Mouse (Mus musculus): ENCODE data around the gene Zfp62. TPM values are rescaled to one million over a fixed set of nuclear protein-coding genes. Genes with fewer than 3 reads are reported as not detected.
A peak's percentile ranks its signal among the peaks of the same experiment; 100 is the strongest.
"Not testable (repeated sequence)": the region's sequence is repeated elsewhere in the genome, so short reads cannot be mapped to it uniquely, and the experiment has no call there.

Zfp62 gene
- 10 to 100 TPM; 37.9 to 39.3 TPM for total RNA-seq (2021)

DNA sequence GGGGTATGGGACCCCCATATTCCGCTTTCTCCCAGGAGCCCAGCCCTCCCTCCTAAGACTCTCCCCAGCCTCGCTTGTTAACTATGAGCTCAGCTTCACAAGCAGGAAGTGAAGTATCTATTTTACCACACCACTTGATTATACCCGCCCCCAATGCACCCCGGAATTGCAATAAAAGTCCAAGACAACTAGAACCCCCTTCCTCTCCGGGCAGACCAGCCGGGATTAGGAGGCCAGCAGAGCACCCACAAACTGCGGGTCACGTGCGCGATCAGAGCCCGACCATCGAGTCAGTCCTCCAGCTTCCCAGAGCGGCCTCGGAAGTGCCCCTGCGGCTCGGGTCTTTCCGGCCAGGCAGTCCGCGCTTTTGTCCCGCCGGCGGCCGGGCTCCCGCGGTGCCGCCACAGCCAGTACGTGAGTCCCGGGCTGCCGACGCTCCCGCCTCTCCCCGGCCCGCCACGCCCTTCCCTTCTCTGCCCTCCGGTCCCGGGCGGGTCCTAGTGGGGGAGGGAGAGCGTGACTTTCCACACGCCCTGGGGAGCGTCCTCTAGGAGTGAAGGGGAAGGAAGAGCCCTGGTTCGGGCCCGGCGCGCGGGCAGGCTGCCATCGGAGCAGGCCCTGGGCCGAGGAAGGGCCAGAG is at the start of gene Zfp62:
Zfp62 (plus strand) TSS at position 164 of the 640 bp plus-strand sequence.
- peak; percentile 88 to 95 for DNase-seq (ENCODE audit: extremely low spot score in 1 of 2, low spot score in 1 of 2)

DNA sequence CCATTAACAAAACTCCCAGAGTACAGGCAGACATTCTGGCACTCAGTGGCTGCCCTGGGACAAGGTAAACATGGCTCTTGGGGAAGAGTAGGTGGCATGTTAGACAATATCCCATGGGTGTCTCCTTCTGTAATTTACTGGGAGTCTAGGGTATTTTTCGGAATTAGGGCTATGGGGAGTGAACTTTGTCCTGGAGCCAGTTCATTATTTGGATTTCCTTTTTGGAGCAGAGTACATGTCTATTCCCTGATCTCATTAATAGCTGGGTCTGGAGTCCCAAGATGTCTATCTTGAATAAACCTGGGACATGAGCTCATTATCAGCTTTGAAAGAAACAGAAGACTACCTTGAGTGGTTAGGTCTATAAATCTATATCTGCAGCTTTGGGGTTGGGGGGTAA is 49.0 kb upstream of the Zfp62 start, which contains the start of gene Olfr1394:
Olfr1394 (plus strand) TSS at position 301 of the 400 bp plus-strand sequence.
- no peak for DNase-seq (ENCODE audit: extremely low spot score in 1 of 2, low spot score in 1 of 2)

DNA sequence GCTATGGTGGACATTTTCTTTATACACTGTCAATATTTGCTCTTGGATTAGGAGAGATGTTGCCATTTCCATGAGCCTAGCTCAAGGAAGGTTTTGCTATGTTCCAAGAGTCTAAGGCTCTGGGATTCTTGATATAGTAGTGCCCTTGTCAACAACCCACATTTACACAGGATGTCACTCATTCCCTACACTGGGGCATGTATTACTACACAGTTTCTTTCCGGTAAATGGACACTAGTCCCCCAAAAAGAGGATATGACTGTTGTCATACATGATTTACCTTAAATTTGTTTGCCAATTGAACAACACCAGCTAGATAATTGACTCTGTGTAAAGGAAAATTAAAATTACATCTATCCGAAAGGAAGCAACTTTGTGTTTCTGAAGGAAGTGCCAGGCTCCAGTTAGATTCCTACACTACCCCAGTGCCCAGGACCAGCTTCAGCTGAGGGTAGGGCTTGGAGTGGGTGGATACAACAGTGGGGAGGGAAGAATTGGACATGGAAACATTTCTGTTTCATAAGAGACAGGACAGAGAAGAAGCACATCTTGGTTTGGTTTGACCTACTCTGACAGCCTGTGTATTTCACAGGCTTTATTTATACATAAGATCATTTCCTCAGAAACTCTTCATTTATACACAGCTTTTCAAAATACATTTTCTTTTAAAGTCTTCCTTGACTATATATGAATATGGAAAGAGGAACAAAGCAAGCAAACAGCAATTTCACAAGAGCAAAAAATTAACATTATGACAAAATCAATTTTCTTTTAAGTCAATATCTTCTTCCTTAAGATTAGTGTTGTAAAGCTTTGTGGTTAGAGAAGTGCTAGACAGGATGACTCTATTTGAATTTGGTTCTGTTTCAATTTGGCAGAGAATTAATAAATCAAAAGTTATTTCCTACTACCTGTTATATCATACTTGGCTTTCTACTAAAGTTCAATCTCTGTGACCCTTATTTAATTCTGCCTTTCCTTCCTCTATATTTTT is 46.0 kb upstream of the Zfp62 start:
- no peak for DNase-seq (ENCODE audit: extremely low spot score in 1 of 2, low spot score in 1 of 2)

- DNase-seq (ENCODE audit: extremely low spot score in 1 of 2, low spot score in 1 of 2) = peak in 1 of 2 experiments; percentile 9
These were observed 34.1 kb upstream of the Zfp62 start for GRCm38 (mm10) chr11:49168839-49169611.

GRCm38 (mm10) chr11:49170576-49170975 is 32.5 kb upstream of the Zfp62 start:
- no peak for DNase-seq (ENCODE audit: extremely low spot score in 1 of 2, low spot score in 1 of 2)

- DNase-seq (ENCODE audit: extremely low spot score in 1 of 2, low spot score in 1 of 2) = no peak
These were observed 27.7 kb upstream of the Zfp62 start for GRCm38 (mm10) chr11:49175345-49175744.

GRCm38 (mm10) chr11:49176047-49176779 is 26.9 kb upstream of the Zfp62 start:
- not testable (repeated sequence) for DNase-seq (ENCODE audit: extremely low spot score in 1 of 2, low spot score in 1 of 2)

DNA sequence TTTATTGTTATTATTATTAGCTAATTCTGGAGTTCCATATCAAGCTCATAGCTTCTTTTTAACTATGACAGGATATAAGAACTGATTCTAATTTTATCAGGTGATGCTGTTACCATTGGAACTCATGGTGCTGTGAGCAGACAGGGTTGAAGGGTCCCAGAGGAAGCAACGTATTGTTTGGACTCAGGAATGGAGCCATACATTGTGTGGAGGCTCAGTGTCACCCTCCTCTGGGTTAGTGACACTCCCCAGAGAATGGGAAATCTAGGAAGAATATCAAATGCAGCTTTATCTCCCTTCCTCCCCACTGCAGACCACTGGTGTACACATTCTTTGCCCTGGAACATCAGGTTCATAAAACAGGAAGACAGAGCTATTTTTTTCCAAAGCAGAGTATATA is 19.9 kb upstream of the Zfp62 start:
- no peak for DNase-seq (ENCODE audit: extremely low spot score in 1 of 2, low spot score in 1 of 2)

- DNase-seq (ENCODE audit: extremely low spot score in 1 of 2, low spot score in 1 of 2) = no peak
These were observed 16.6 kb upstream of the Zfp62 start for GRCm38 (mm10) chr11:49186452-49186851.

DNA sequence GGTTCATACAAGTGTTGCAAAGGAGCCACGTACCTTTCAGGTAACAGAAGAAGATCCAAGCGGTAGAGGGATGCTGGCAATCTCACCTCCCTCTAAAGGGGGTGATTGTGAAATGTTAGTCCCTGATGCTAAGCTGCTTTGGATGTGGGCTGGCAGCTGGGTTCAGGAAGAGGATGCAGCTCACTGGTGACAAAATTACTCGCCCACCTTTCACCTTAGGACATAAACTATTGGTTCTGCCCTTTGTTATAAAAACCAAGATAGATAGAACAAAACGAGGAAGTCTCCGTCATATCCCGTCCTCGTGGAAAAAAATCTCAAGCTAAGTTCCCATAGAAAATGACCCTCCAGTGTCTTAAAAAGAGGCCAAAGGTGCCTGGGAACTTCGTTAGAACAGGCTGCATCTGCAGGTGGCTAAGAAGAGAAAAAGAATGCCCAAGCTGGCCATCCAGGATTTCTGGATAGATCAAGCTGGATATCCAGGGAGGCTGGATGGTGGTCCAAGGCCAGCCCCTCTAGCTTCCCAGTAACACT is 16.1 kb upstream of the Zfp62 start, which contains the start of gene Btnl9:
Btnl9 (minus strand) TSS at position 205 of the 534 bp plus-strand sequence.
- DNase-seq (ENCODE audit: extremely low spot score in 1 of 2, low spot score in 1 of 2) = no peak

DNA sequence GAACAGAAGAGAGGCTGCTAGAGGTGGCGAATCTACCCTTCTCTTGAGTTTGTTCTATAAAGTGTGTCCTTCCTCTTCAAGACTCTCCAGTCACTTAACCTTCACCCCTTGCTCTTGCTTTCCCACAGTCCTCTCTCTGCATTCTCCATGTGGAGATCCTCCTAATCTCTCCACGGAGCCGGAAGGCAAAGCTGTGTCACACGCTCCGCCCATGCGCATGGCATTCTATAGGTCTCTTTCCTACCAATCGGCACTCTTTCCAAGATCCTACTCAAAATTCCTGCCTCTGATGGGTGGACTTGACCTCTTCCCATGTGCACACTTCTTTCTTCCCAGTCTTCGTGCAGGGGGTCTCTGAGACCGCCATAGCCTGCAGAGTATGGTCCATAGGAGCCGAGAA is 15.4 kb upstream of the Zfp62 start:
- DNase-seq (ENCODE audit: extremely low spot score in 1 of 2, low spot score in 1 of 2) = no peak

DNA sequence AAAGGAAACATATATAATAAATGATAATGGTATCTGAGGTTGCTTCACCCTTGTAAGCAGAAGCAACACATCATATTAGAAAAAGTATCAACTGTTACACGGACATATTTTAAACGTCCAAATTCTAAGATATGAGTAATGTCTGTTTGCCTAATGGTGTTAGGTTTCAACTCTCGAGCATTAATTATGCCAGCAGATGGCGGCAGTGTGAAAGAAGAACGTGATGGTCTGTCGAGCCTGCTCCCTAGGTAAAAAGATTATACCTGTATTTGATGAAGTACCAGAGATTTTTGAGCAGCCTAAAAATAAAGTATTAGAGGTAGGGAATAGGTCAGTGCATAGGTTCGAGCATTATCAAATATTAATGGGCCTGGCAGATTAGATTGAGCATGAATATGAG is 13.4 kb upstream of the Zfp62 start:
- peak in 1 of 2 experiments; percentile 77 for DNase-seq (ENCODE audit: extremely low spot score in 1 of 2, low spot score in 1 of 2)

DNA sequence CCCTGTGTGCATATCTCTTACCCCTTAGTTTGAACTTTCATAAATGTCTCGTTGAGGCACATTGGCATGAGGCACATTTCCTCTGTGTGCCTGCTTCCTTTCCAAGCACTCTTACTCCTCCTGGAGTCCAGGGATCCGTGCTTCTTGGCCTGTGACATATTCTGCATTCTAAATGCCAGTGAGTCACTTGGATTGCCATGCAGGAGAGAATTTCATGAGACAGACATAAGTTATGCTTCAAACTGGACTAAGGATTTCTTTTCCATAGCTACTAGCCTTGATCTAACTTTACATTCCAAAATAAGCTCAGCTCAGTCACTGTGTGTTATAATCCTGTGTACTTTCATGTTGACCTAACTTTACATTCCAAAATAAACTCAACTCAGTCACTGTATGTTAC is 12.0 kb upstream of the Zfp62 start:
- DNase-seq (ENCODE audit: extremely low spot score in 1 of 2, low spot score in 1 of 2) = no peak

DNA sequence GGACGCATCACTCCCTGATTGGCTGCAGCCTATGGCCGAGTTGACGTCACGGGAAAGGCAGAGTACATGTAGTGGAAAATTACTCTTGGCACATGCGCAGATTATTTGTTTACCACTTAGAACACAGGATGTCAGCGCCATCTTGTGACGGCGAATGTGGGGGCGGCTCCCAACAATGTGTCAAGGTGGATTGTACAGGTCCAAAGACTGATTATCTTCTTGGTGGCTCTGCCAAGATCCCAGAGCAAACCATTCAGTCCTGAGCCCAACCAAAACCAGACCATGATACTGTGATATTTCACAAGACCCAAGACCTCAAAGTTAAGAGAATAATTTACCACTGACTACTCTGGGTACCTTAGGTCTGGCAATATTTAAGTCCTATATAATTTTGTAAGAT is 8.3 kb upstream of the Zfp62 start:
- not testable (repeated sequence) for DNase-seq (ENCODE audit: extremely low spot score in 1 of 2, low spot score in 1 of 2)

DNA sequence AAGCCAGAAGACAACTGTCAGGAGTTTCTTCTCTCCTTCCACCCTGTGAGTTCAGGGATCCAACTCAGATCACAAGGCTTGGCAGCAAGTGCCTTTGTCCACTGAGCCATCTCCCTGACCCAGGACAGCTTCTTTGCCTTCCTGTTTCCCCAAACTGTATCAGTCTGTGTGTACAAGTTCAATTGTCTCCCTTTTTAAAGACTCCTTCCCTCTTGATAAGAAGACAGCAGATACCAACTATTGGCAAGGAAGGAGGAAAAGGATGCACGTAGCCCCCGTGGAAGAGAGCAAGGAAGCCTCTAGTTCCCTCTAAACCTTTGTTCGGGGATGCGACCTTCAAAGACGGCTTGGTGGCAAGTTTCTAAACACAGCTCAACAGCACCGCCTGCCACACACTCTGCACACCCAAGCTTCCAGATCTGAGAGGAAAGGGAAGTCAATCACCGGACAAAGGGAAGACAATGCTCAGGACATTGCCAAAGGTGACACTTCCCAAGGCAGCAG is 7.2 kb upstream of the Zfp62 start:
- DNase-seq (ENCODE audit: extremely low spot score in 1 of 2, low spot score in 1 of 2) = no peak

DNA sequence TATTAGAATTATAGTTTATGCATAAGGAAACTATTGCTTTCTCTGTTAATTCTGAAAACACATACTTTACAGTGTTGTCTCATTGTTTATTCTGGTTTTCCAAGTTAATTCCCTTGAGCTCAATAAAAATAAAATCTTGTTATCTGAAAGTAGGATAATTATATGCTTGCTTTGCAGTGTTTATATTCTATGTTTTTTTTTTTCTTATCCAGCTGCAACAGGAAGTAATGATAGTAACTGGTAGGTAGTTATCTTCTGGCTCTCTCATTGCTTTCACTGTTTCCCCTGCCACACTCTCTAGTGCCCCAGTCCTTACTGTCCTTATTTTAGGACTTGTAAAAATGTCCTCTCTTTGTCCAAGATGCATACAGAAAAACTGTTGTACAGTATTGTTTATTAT is 2.4 kb upstream of the Zfp62 start:
- DNase-seq (ENCODE audit: extremely low spot score in 1 of 2, low spot score in 1 of 2) = no peak

GRCm38 (mm10) chr11:49201142-49201541 is 1.9 kb upstream of the Zfp62 start:
- DNase-seq (ENCODE audit: extremely low spot score in 1 of 2, low spot score in 1 of 2) = no peak

DNA sequence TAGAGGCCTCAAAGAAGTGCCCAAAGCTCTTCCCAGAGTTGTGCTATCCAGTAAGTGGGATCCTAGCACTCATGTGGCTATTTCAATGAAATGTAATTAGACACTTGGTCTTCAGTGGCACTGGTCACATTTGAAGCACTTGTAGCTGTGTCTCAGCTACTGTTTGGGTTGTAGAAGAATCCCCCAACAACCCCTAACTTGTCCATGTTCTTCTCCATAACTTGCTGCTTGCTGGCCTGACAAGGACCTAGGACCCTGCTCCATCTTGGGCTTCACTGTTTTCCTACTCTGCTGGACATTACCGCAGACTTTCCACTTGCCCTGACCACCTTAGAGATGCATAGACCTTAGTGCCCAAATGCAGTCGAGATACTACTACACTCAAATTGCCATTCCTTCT is 1.0 kb upstream of the Zfp62 start:
- no peak for DNase-seq (ENCODE audit: extremely low spot score in 1 of 2, low spot score in 1 of 2)

DNA sequence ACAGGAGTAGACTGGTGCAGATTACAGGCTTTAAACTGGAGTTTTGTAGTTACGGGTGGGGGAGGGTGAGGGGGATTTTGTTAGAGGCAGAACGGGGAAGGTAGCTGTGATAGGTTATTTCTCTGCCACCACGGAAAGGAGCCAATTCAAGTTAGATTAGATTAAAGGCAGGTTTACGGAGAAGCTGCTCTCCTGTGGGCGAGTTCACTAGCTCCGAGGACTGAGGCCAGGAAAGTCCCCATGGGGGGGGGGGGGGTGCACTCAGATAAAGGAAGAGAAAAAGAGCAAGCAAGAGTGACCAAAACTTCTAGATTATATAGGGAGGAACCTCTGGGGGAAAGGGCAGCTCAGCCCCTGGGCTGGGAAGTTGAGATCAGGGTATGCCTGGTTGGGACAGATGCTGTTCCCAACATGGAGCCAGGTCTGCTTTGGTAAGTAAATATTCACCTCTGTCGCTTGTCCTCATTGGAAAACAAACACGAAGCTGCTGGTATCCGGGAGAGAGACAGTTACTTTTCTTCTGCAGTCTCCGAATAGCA is 500 bp upstream of the Zfp62 start:
- DNase-seq (ENCODE audit: extremely low spot score in 1 of 2, low spot score in 1 of 2) = peak; percentile 11 to 12

Measured in layer of hippocampus, postnatal 25 days (tissue).